22 mouse cellular contexts compared by ENCODE assay signal in genomic region chr19:16478186-16478607, GRCm38 (mm10). TPM values are rescaled to one million over a fixed set of nuclear protein-coding genes. Genes with fewer than 3 reads are reported as not detected.
DNase-seq lines count a peak whose midpoint lies in the region; ATAC-seq and TF ChIP-seq lines count a peak whose summit lies in the region.
"Had no signal": no experiment of that assay in that cellular context is flagged by ENCODE, and none has a peak within 500 bp of the region (broad histone marks: within the 10 kb centered on the region; RNA-seq: fewer than 3 reads in every experiment).

No protein-coding gene starts in this region.

- H3K27me3 ChIP-seq in G1E (ENCODE audit: insufficient read depth, low read length) = no peaks in the 10 kb centered on the region
- H3K27me3 ChIP-seq in liver, embryonic 16.5 days (ENCODE audit: control insufficient read depth, insufficient read depth, low read depth, low read length) = no peaks in the 10 kb centered on the region
- H3K27me3 ChIP-seq in intestine, postnatal 0 days (replicated peaks; ENCODE audit: control insufficient read depth, insufficient read depth, low read length) = no peaks in the 10 kb centered on the region
- H3K27me3 ChIP-seq in hindbrain, embryonic 16.5 days (replicated peaks; ENCODE audit: control insufficient read depth, insufficient read depth, low read length) = no peaks in the 10 kb centered on the region
- H3K27me3 ChIP-seq: forebrain, embryonic 15.5 days; hindbrain, embryonic 15.5 days; limb, embryonic 13.5 days; midbrain, embryonic 12.5 days; stomach, embryonic 15.5 days had no signal

- H3K9me3 ChIP-seq in G1E (replicated peaks) = no peaks in the 10 kb centered on the region
- no peaks in the 10 kb centered on the region for H3K9me3 ChIP-seq in liver, embryonic 16.5 days (replicated peaks; ENCODE audit: control insufficient read depth, low read length)
- no peaks in the 10 kb centered on the region for H3K9me3 ChIP-seq in intestine, postnatal 0 days (ENCODE audit: control insufficient read depth)
- peaks cover 6% of the 10 kb centered on the region; the same call in 1 of the 2 replicates for H3K9me3 ChIP-seq in hindbrain, embryonic 16.5 days (ENCODE audit: control insufficient read depth, low read length)
- H3K9me3 ChIP-seq: heart, embryonic 10.5 days; hindbrain, embryonic 15.5 days; limb, embryonic 13.5 days; stomach, embryonic 15.5 days had no signal

- H3K4me3 ChIP-seq in G1E (ENCODE audit: low read depth, low read length) = no peak overlapping the region
- no peak overlapping the region for H3K4me3 ChIP-seq in liver, embryonic 16.5 days (ENCODE audit: low read depth, low read length)
- H3K4me3 ChIP-seq in intestine, postnatal 0 days (ENCODE audit: low read depth, low read length) = no peak overlapping the region
- no peak overlapping the region for H3K4me3 ChIP-seq in hindbrain, embryonic 16.5 days (ENCODE audit: low read length)
- H3K4me3 ChIP-seq: forebrain, embryonic 15.5 days; heart, embryonic 10.5 days; hindbrain, embryonic 15.5 days; limb, embryonic 13.5 days; midbrain, embryonic 12.5 days; myocyte; stomach, embryonic 15.5 days had no signal

- H3K27ac ChIP-seq in liver, embryonic 16.5 days (ENCODE audit: low read length) = peak overlapping the region; percentile 17; the same call in 1 of the 2 replicates
- H3K27ac ChIP-seq in intestine, postnatal 0 days (ENCODE audit: low read depth, low read length) = no peak overlapping the region
- H3K27ac ChIP-seq in hindbrain, embryonic 16.5 days (ENCODE audit: low read depth, low read length) = no peak overlapping the region
- H3K27ac ChIP-seq: forebrain, embryonic 15.5 days; heart, embryonic 10.5 days; hindbrain, embryonic 15.5 days; limb, embryonic 13.5 days; midbrain, embryonic 12.5 days; stomach, embryonic 15.5 days had no signal

- ATAC-seq in G1E (ENCODE audit: extremely low read depth, insufficient number of reproducible peaks, low FRiP score, poor library complexity, severe bottlenecking) = peak; percentile 54
- ATAC-seq in granulocyte monocyte progenitor cell, adult 5-6 weeks (replicated peaks; ENCODE audit: poor library complexity, severe bottlenecking) = peak; percentile 92
- peak; percentile 17; the same call in 1 of the 2 replicates for ATAC-seq in liver, embryonic 16.5 days (ENCODE audit: low read depth)
- ATAC-seq in intestine, postnatal 0 days = no peak
- no peak for ATAC-seq in hindbrain, embryonic 16.5 days
- ATAC-seq: forebrain, embryonic 15.5 days had no signal

- 12% methylated on average over 8 of the region's 8 CpGs for WGBS in liver, embryonic 16.5 days (ENCODE audit: insufficient replicate concordance)
- WGBS in intestine, postnatal 0 days = 65% methylated on average over 8 of the region's 8 CpGs
- 77% methylated on average over 8 of the region's 8 CpGs for WGBS in hindbrain, embryonic 16.5 days

- intact Hi-C loops in left cerebral cortex, postnatal 36 days (cut with DNase I) = no loop called here

- H3K4me1 ChIP-seq in G1E (ENCODE audit: insufficient read depth, low read depth, low read length) = no peaks in the 10 kb centered on the region
- H3K4me1 ChIP-seq in liver, embryonic 16.5 days (ENCODE audit: control insufficient read depth, low read depth, low read length) = peaks cover 33% of the 10 kb centered on the region
- no peaks in the 10 kb centered on the region for H3K4me1 ChIP-seq in intestine, postnatal 0 days (replicated peaks; ENCODE audit: control insufficient read depth, insufficient read depth, low read length)
- H3K4me1 ChIP-seq in hindbrain, embryonic 16.5 days (ENCODE audit: control insufficient read depth, insufficient read depth, low read depth, low read length) = peaks cover 2% of the 10 kb centered on the region; the same call in 1 of the 2 replicates
- H3K4me1 ChIP-seq: forebrain, embryonic 15.5 days; hindbrain, embryonic 15.5 days; midbrain, embryonic 12.5 days; stomach, embryonic 15.5 days had no signal

- H3K9ac ChIP-seq in liver, embryonic 16.5 days (ENCODE audit: low read depth, low read length) = no peak overlapping the region
- H3K9ac ChIP-seq in intestine, postnatal 0 days (ENCODE audit: low read depth, low read length) = no peak overlapping the region
- no peak overlapping the region for H3K9ac ChIP-seq in hindbrain, embryonic 16.5 days (ENCODE audit: low read depth, low read length)
- H3K9ac ChIP-seq: forebrain, embryonic 15.5 days; hindbrain, embryonic 15.5 days; limb, embryonic 13.5 days; midbrain, embryonic 12.5 days; stomach, embryonic 15.5 days had no signal

- DNase-seq in G1E (ENCODE audit: low spot score) = no peak
- peak; percentile 70 for DNase-seq in lung, postnatal 25 days (ENCODE audit: low spot score)
- no peak for DNase-seq in spleen, postnatal 4 days (ENCODE audit: low spot score in 2 of 2)
- no peak for DNase-seq in left cerebral cortex, postnatal 36 days (ENCODE audit: low spot score in 2 of 2)
- DNase-seq: B cell, adult 2 months; cerebellum, postnatal 10 days; gastrocnemius, postnatal 36 days; kidney, adult 18-20 months; kidney, postnatal 14 days; spleen, adult 18-20 months had no signal

- H3K36me3 ChIP-seq in G1E (replicated peaks) = no peaks in the 10 kb centered on the region
- no peaks in the 10 kb centered on the region for H3K36me3 ChIP-seq in liver, embryonic 16.5 days (ENCODE audit: control insufficient read depth, insufficient read depth)
- H3K36me3 ChIP-seq in intestine, postnatal 0 days (ENCODE audit: control insufficient read depth, insufficient read depth) = no peaks in the 10 kb centered on the region
- H3K36me3 ChIP-seq in hindbrain, embryonic 16.5 days (ENCODE audit: control insufficient read depth, insufficient read depth, low read length) = no peaks in the 10 kb centered on the region
- H3K36me3 ChIP-seq: forebrain, embryonic 15.5 days; hindbrain, embryonic 15.5 days; limb, embryonic 13.5 days; midbrain, embryonic 12.5 days had no signal

- no peak for TF ChIP-seq CTCF in G1E (IDR thresholded peaks at IDR 0.05; ENCODE audit: low read depth, low read length)
- no peak for TF ChIP-seq CTCF in intestine, postnatal 0 days (IDR thresholded peaks at IDR 0.05; ENCODE audit: low read depth)

- H3K4me2 ChIP-seq in liver, embryonic 16.5 days (ENCODE audit: low read depth, low read length) = peak overlapping the region; percentile 24; the same call in 1 of the 2 replicates
- no peak overlapping the region for H3K4me2 ChIP-seq in intestine, postnatal 0 days (replicated peaks; ENCODE audit: low read depth)
- H3K4me2 ChIP-seq in hindbrain, embryonic 16.5 days (ENCODE audit: low read length) = no peak overlapping the region
- H3K4me2 ChIP-seq: forebrain, embryonic 15.5 days; hindbrain, embryonic 15.5 days; limb, embryonic 13.5 days; midbrain, embryonic 12.5 days; stomach, embryonic 15.5 days had no signal

RNA-seq across cellular contexts. Expression of gene Gna14, which starts 42.6 kb away (rescaled TPM):
- not detected in 2 replicates for total RNA-seq in G1E (2014; fragmentation: Nextera tagmentation)
- 0.06 TPM in 1 of 2 replicates, not detected in the other for total RNA-seq in G1E (2017)
- polyA plus RNA-seq in G1E (2012) = not detected in 2 replicates
- 0.79 TPM in 1 of 2 replicates, not detected in the other for total RNA-seq in granulocyte monocyte progenitor cell, adult 5-6 weeks (2014; fragmentation: Nextera tagmentation)
- 0.73 and 1.4 TPM in 2 replicates for total RNA-seq in granulocyte monocyte progenitor cell, adult 5-6 weeks (2017)
- 0.72 and 1.0 TPM in 2 replicates for polyA plus RNA-seq in liver, embryonic 16.5 days (2015; fragmentation: Nextera tagmentation; extraction: Ambion mirVana)
- polyA plus RNA-seq in intestine, postnatal 0 days (2015; fragmentation: Nextera tagmentation; extraction: Ambion mirVana) = 2.9 and 4.8 TPM in 2 replicates
- total RNA-seq in left cerebral cortex, postnatal 36 days (2021) = under 1 TPM; 0.16 to 0.30 TPM
- 0.62 and 0.88 TPM in 2 replicates for polyA plus RNA-seq in hindbrain, embryonic 16.5 days (2015; fragmentation: Nextera tagmentation; extraction: Ambion mirVana)
- total RNA-seq: neutrophil, adult 5-6 weeks had no signal

Comparison
In these comparisons a context has a peak if more than half of its experiments do, and no peak if none do; other contexts are left out.
1. ATAC-seq: peak in G1E (single experiment), granulocyte monocyte progenitor cell, adult 5-6 weeks (single experiment) and liver, embryonic 16.5 days (single experiment); none in intestine, postnatal 0 days (single experiment) and hindbrain, embryonic 16.5 days (single experiment).